Mouse (Mus musculus) lung, adult 2 months (tissue): ENCODE measurements around the gene Cntn5. TPM values are rescaled to one million over a fixed set of nuclear protein-coding genes. Genes with fewer than 3 reads are reported as not detected.

ENCODE experiments used
- DNase-seq: peaks from one replicate; pipeline ENCODE4 v3.0.0; 2022
- H3K4me1 ChIP-seq: fragments of 200-500 bp; 2 replicates; pipeline ENCODE4 v1.6.1; 2011; ENCODE audit warnings: low read length; ENCODE audit not compliant: control insufficient read depth, insufficient read depth
- H3K4me3 ChIP-seq: fragments of 200-500 bp; replicated peaks from 2 replicates; pipeline ENCODE3; 2011; ENCODE audit warnings: low read depth, mild to moderate bottlenecking, control low read depth, low read length; ENCODE audit errors: extremely low read depth
- CTCF ChIP-seq: fragments of 200-500 bp; IDR thresholded peaks from 2 replicates; pipeline ENCODE4 v1.5.1; 2011; ENCODE audit warnings: mild to moderate bottlenecking, low read length, control low read depth; ENCODE audit not compliant: insufficient read depth
- POLR2A ChIP-seq: fragments of 200-500 bp; IDR thresholded peaks from 2 replicates; pipeline ENCODE4 v1.6.1; 2011; ENCODE audit warnings: low read depth, mild to moderate bottlenecking, control low read depth, low read length, borderline replicate concordance; ENCODE audit errors: extremely low read depth
- WGBS: fragments of 180-500 bp; shearing (Covaris S2); methylation state at CpG from one replicate; pipeline ENCODE4 v1.1.7; 2018; 5-methylcytosine and 5-hydroxymethylcytosine counted together
- polyA plus RNA-seq: library from polyadenylated mRNA; depleted of rRNA; stranded (reverse); fragments of >200 nt; gene quantifications from 2 replicates; pipeline ENCODE4 v1.2.3, GENCODE M21; 2012

Gene Cntn5
- polyA plus RNA-seq, 1 experiment: not detected

- no peak for TF ChIP-seq CTCF
- DNase-seq: no peak
- H3K4me3 ChIP-seq: no peak overlapping the region
- 72% methylated on average over 6 of the region's 6 CpGs for WGBS
- H3K4me1 ChIP-seq: no peaks in the 10 kb centered on the region
Observed at GRCm38 (mm10) chr9:10268836-10269235, 635.7 kb downstream of the Cntn5 start.

- no peak for DNase-seq
- WGBS: 47% methylated on average over 3 of the region's 3 CpGs
- H3K4me3 ChIP-seq: no peak overlapping the region
- TF ChIP-seq CTCF: no peak
- no peak for TF ChIP-seq POLR2A
- H3K4me1 ChIP-seq: no peaks in the 10 kb centered on the region
Observed at GRCm38 (mm10) chr9:10265616-10266015, 639.0 kb downstream of the Cntn5 start.

GRCm38 (mm10) chr9:10233364-10233763 is 671.2 kb downstream of the Cntn5 start:
- 77% methylated on average over 4 of the region's 4 CpGs for WGBS
- TF ChIP-seq CTCF (no peak), POLR2A (no peak)
- DNase-seq: no peak
- Histone ChIP-seq H3K4me1 (no peaks in the 10 kb centered on the region), H3K4me3 (no peak overlapping the region)

GRCm38 (mm10) chr9:10232066-10232465 is 672.5 kb downstream of the Cntn5 start:
- Histone ChIP-seq H3K4me1 (no peaks in the 10 kb centered on the region), H3K4me3 (no peak overlapping the region)
- DNase-seq: no peak
- 36% methylated on average over 1 of the region's 1 CpGs for WGBS
- TF ChIP-seq CTCF (no peak), POLR2A (no peak)

GRCm38 (mm10) chr9:10230973-10231372 is 673.6 kb downstream of the Cntn5 start:
- Histone ChIP-seq H3K4me3 (no peak overlapping the region), H3K4me1 (no peaks in the 10 kb centered on the region)
- DNase-seq: no peak
- no peak for TF ChIP-seq CTCF
- no peak for TF ChIP-seq POLR2A

GRCm38 (mm10) chr9:10229716-10230115 is 674.9 kb downstream of the Cntn5 start:
- no peak for TF ChIP-seq CTCF
- no peak for TF ChIP-seq POLR2A
- H3K4me1 ChIP-seq: no peaks in the 10 kb centered on the region
- no peak overlapping the region for H3K4me3 ChIP-seq
- WGBS: 40% methylated on average over 2 of the region's 2 CpGs
- no peak for DNase-seq

- H3K4me1 ChIP-seq: no peaks in the 10 kb centered on the region
- H3K4me3 ChIP-seq: no peak overlapping the region
- TF ChIP-seq POLR2A: no peak
- no peak for TF ChIP-seq CTCF
- WGBS: 61% methylated on average over 2 of the region's 2 CpGs
- DNase-seq: no peak
Observed at GRCm38 (mm10) chr9:10226013-10226412, 678.6 kb downstream of the Cntn5 start.

- Histone ChIP-seq H3K4me1 (no peaks in the 10 kb centered on the region), H3K4me3 (no peak overlapping the region)
- DNase-seq: no peak
- TF ChIP-seq CTCF: no peak
- no peak for TF ChIP-seq POLR2A
Observed at GRCm38 (mm10) chr9:10186063-10186462, 718.5 kb downstream of the Cntn5 start.

- WGBS: 86% methylated on average over 3 of the region's 3 CpGs
Observed at GRCm38 (mm10) chr9:10170526-10170925, 734.0 kb downstream of the Cntn5 start.

GRCm38 (mm10) chr9:10121350-10122057 is 783.1 kb downstream of the Cntn5 start:
- H3K4me1 ChIP-seq: no peaks in the 10 kb centered on the region
- TF ChIP-seq POLR2A: no peak
- TF ChIP-seq CTCF: no peak
- no peak for DNase-seq
- no peak overlapping the region for H3K4me3 ChIP-seq
- 79% methylated on average over 1 of the region's 1 CpGs for WGBS

More at GRCm38 (mm10) chr9:10170526-10170925, 734.0 kb downstream of the Cntn5 start:
- H3K4me3 ChIP-seq: no peak overlapping the region
- H3K4me1 ChIP-seq: no peaks in the 10 kb centered on the region
- DNase-seq: no peak
- TF ChIP-seq CTCF (no peak), POLR2A (no peak)

GRCm38 (mm10) chr9:10116581-10116980 is 788.0 kb downstream of the Cntn5 start:
- Histone ChIP-seq H3K4me1 (no peaks in the 10 kb centered on the region), H3K4me3 (no peak overlapping the region)
- WGBS: 66% methylated on average over 1 of the region's 1 CpGs
- DNase-seq: no peak
- TF ChIP-seq POLR2A (no peak), CTCF (no peak)
